Mouse (Mus musculus): Measurements from ENCODE around the gene Mst1. TPM values are rescaled to one million over a fixed set of nuclear protein-coding genes. Genes with fewer than 3 reads are reported as not detected.

The Mst1 gene
- 0.20 and 0.81 TPM in 2 replicates for polyA plus RNA-seq (2012; rRNA removed; ENCODE audit: low replicate concordance)

DNA sequence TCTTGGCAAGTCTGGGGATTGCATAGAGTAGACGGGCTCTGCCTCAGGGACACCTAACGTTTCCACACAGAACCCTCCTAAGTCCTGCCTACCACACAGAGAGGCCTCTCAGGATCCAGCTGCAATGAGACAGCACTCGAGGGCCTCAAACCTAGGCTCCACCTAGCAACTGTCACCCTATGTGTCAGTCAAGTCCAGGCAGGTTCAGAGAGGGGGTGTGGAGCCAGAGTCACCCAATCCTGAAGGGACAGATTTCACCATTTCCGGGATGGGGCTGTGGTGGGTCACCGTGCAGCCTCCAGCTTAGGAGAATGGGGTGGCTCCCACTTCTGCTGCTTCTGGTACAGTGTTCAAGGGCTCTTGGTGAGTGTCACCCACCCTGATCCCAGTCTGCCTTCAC lies at the start of gene Mst1:
Mst1 (plus strand) TSS at position 269 of the 400 bp plus-strand sequence.

DNA sequence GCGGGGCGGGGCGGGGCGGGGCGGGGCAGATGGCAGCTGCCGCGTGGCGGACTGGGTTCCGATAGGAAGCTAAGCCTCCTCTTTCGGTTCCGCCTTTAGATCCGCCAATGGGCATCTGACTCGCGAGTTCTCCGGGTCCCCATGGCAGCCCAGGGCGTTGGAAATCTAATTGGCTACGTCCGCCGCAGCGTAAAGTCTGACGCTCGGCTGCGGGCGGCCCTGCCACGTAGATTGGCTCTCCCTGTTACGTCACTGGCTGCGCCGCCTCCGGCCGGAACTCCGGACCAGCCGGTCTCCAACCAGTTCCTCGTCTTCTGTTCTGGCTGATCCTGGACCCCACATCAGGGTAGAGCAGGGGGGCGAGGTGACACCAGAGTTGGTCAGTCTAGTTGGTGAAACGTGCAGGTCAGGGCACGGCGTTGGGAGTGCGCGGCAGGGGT lies 31.2 kb upstream of the Mst1 start, which contains the start of gene Gmppb:
Gmppb (plus strand) TSS at position 227 of the 440 bp plus-strand sequence.

DNA sequence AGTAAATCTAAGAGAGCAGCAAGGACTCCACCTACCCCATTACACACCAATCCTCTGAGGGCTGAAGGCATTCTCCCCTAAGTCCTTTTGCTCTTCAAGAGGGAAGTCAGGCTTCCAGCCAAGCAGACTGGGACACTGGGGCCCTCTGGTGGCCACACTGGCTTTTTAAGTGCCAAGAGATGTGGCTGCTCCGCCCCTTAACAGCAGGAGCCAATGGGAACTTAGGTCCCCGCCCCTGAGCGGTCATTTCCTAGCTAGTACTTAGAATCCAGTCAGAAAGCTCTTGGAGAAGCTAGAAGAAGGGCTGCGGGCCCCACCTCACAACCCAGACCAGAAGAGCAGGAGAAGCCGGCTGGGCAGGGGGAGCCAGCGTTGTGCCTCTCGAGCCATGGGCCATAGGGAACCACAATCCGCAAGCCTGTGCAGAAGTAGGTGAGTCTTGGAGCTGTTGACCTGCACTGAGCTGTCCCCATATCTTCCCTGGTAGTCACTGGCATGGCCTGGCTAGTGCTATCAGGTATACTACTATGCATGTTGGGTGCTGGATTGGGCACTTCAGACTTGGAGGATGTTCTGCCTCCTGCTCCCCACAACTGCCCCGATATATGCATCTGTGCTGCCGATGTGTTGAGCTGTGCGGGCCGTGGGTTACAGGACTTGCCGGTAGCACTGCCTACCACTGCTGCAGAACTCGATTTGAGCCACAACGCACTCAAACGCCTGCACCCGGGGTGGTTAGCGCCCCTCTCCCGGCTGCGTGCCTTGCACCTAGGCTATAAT lies 27.2 kb upstream of the Mst1 start, which contains the start of gene Amigo3:
Amigo3 (plus strand) TSS at position 275 of the 780 bp plus-strand sequence.

DNA sequence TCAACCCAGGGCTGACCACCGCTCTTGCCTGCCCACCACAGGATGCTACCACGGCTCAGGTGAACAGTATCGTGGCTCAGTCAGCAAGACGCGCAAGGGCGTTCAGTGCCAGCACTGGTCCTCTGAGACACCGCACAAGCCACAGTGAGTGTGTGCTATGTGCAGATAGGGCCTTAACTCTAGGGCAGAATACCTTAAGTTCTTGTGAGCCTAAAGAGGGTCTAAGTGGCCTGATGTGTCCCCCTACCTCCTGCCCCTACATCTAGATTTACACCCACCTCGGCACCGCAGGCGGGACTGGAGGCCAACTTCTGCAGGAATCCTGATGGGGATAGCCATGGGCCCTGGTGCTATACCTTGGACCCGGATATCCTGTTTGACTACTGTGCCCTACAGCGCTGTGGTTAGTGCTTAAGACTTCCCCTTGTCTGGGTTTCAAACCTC lies 2.8 kb downstream of the Mst1 start, which contains the start of gene Rnf123:
Rnf123 (minus strand) TSS at position 359 of the 444 bp plus-strand sequence.

DNA sequence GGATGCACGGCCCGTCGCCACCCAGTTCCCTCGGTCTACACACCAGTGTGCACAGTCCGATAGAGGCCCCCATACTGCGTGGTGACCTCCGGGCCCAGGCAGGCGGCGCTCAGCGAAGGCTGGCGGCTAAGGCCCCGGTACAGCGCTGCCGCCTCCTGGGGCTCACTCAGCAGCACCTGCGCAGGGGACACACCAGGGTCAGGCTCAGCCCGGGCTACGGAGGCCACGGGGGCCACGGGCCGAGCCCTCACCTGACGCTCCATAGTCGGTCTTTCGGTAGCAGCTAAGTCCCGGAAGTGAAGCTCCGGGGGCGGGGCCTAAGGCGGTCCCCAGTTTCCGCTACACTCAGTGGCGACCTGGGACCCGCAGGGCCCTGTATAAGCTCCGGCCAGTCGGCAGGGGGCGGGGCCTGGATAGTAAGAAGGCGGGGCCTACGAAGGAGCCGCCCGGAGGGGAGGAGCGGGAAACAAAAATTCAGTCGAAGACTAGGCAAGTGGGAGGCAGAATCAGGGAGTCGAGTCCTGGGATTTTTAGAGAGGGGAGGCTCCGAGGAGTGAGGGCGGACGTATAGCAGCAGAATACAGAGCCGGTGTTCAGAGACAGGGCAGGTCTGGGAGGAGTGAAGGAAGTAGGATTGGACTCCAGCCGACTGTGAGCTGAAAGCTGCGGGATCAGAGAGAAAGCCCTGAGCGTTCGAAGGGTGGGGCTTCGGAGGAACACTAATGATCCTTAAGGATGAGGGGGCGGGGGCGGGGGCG lies 14.1 kb downstream of the Mst1 start, which contains the start of gene Apeh:
Apeh (minus strand) TSS at position 423 of the 758 bp plus-strand sequence.

Other genes starting within 250 kb of the Mst1 start
- gene Rbm6, start 207.2 kb upstream of the Mst1 start, polyA plus RNA-seq (2012; rRNA removed; ENCODE audit: low replicate concordance) = 4.0 and 9.6 TPM in 2 replicates
- 76.5 and 135 TPM in 2 replicates for gene Mon1a, start 192.3 kb upstream of the Mst1 start, polyA plus RNA-seq (2012; rRNA removed; ENCODE audit: low replicate concordance)
- 51.2 and 56.0 TPM in 2 replicates for gene Mst1r, start 173.6 kb upstream of the Mst1 start, polyA plus RNA-seq (2012; rRNA removed; ENCODE audit: low replicate concordance)
- not detected in 2 replicates for gene Actl11, start 152.0 kb upstream of the Mst1 start, polyA plus RNA-seq (2012; rRNA removed; ENCODE audit: low replicate concordance)
- not detected in 2 replicates for gene Camkv, start 144.8 kb upstream of the Mst1 start, polyA plus RNA-seq (2012; rRNA removed; ENCODE audit: low replicate concordance)
- gene Traip, start 130.3 kb upstream of the Mst1 start, polyA plus RNA-seq (2012; rRNA removed; ENCODE audit: low replicate concordance) = 1.8 and 4.1 TPM in 2 replicates
- gene Uba7, start 104.9 kb upstream of the Mst1 start, polyA plus RNA-seq (2012; rRNA removed; ENCODE audit: low replicate concordance) = 66.2 and 118 TPM in 2 replicates
- not detected in 2 replicates for gene Gm20661, start 97.4 kb upstream of the Mst1 start, polyA plus RNA-seq (2012; rRNA removed; ENCODE audit: low replicate concordance)
- 3.2 and 4.2 TPM in 2 replicates for gene Inka1, start 94.6 kb upstream of the Mst1 start, polyA plus RNA-seq (2012; rRNA removed; ENCODE audit: low replicate concordance)
- gene Cdhr4, start 87.9 kb upstream of the Mst1 start, polyA plus RNA-seq (2012; rRNA removed; ENCODE audit: low replicate concordance) = 0.39 and 1.5 TPM in 2 replicates
- 0.49 and 0.52 TPM in 2 replicates for gene Gm20662, start 84.1 kb upstream of the Mst1 start, polyA plus RNA-seq (2012; rRNA removed; ENCODE audit: low replicate concordance)
- gene Ip6k1, start 77.9 kb upstream of the Mst1 start, polyA plus RNA-seq (2012; rRNA removed; ENCODE audit: low replicate concordance) = 74.7 and 154 TPM in 2 replicates
- gene Gmppb, start 31.2 kb upstream of the Mst1 start, polyA plus RNA-seq (2012; rRNA removed; ENCODE audit: low replicate concordance) = 33.3 and 55.9 TPM in 2 replicates
- 8.7 and 13.0 TPM in 2 replicates for gene Amigo3, start 27.3 kb upstream of the Mst1 start, polyA plus RNA-seq (2012; rRNA removed; ENCODE audit: low replicate concordance)
- gene Rnf123, start 2.9 kb downstream of the Mst1 start, polyA plus RNA-seq (2012; rRNA removed; ENCODE audit: low replicate concordance) = 64.7 and 87.5 TPM in 2 replicates
- 154 and 221 TPM in 2 replicates for gene Apeh, start 14.2 kb downstream of the Mst1 start, polyA plus RNA-seq (2012; rRNA removed; ENCODE audit: low replicate concordance)
- 1.1 and 2.0 TPM in 2 replicates for gene Bsn, start 109.9 kb downstream of the Mst1 start, polyA plus RNA-seq (2012; rRNA removed; ENCODE audit: low replicate concordance)
- 33.9 and 55.4 TPM in 2 replicates for gene Dag1, start 183.5 kb downstream of the Mst1 start, polyA plus RNA-seq (2012; rRNA removed; ENCODE audit: low replicate concordance)
- 2.2 and 4.8 TPM in 2 replicates for gene Nicn1, start 210.0 kb downstream of the Mst1 start, polyA plus RNA-seq (2012; rRNA removed; ENCODE audit: low replicate concordance)
- 0.47 and 2.3 TPM in 2 replicates for gene Amt, start 216.4 kb downstream of the Mst1 start, polyA plus RNA-seq (2012; rRNA removed; ENCODE audit: low replicate concordance)
- 74.5 and 77.2 TPM in 2 replicates for gene Rhoa, start 225.7 kb downstream of the Mst1 start, polyA plus RNA-seq (2012; rRNA removed; ENCODE audit: low replicate concordance)
- 24.9 and 34.5 TPM in 2 replicates for gene Tcta, start 225.7 kb downstream of the Mst1 start, polyA plus RNA-seq (2012; rRNA removed; ENCODE audit: low replicate concordance)